Mouse (Mus musculus) cerebellum, adult 9-10 months (tissue): ENCODE measurements around the gene Dmp1.

Experiments used
- DNase-seq: peaks from one replicate; pipeline ENCODE4 v3.0.0; 2022

Gene Dmp1

DNA sequence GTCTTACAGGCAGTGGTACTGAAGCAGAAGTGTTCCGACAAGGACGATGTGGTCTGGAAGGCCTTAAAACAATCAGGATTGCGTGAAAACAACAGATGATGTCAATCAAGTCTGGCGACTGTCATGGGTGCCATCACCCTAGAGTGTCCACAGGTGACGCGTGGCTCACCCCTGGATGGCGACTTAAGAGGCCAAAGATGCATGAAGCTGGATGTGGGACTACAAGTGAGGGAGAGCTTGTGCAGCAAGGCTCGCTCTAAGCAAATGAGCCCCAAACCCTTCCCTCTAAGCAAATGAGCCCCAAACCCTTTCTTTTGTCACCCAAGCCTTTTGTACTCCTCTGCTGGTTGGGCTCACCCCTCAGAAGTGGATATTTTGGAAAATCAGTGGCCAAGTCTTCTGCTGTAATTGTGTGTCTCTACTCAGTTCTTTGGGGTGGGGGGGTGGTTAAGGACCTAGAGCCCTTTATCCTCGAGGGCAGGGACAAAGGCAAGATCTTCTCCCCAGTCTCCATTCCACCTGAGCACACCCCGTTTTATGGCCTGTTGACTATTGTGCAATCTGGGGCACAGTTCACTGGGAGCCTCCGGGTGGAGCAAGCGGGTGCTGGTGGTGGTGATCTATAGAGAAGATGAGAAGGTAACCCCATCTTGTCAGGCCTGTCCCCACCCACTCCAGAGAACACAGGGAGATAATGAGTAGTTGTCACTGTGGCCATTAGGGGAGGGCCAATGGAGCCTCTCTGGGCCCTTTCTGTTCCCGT is 60.8 kb downstream of the Dmp1 start:
- DNase-seq = no peak
